Mouse (Mus musculus) bone marrow macrophage, adult 2 months (primary cell): ENCODE measurements around the gene Prkce.

Experiments
- CTCF ChIP-seq: IDR thresholded peaks from 2 replicates; pipeline ENCODE4 v1.5.1; 2012; ENCODE audit warnings: low read depth, mild to moderate bottlenecking, low read length, moderate library complexity
- POLR2A ChIP-seq: IDR thresholded peaks from 2 replicates; pipeline ENCODE4 v1.6.1; 2012; ENCODE audit warnings: mild to moderate bottlenecking, low read depth, low read length, borderline replicate concordance

GRCm38 (mm10) chr17:86379405-86380137 lies 212.0 kb downstream of the Prkce start:
- TF ChIP-seq CTCF, result no peak
- no peak for TF ChIP-seq POLR2A
